Mouse (Mus musculus) ES-Bruce4 (cell line): ENCODE measurements around the gene Camta1.

Experiments
- CTCF ChIP-seq: IDR thresholded peaks from one replicate; pipeline ENCODE4 v1.8.1; 2011; ENCODE audit warnings: low read depth, low read length
- EP300 ChIP-seq: IDR thresholded peaks from 2 replicates; pipeline ENCODE4 v1.6.1; 2011; ENCODE audit warnings: low read depth, low read length; ENCODE audit not compliant: insufficient read depth
- POLR2A ChIP-seq: IDR thresholded peaks from one replicate; pipeline ENCODE4 v1.8.1; 2011; ENCODE audit warnings: low read length; ENCODE audit not compliant: insufficient read depth

- no peak for TF ChIP-seq CTCF
- TF ChIP-seq POLR2A: no peak
- no peak for TF ChIP-seq EP300
Observed at GRCm38 (mm10) chr4:151720722-151721467, 140.8 kb downstream of the Camta1 start.
